Mouse (Mus musculus): ENCODE results near the gene Snca. TPM values are rescaled to one million over a fixed set of nuclear protein-coding genes. Genes with fewer than 3 reads are reported as not detected.
"Not testable (repeated sequence)": the region's sequence is repeated elsewhere in the genome, so short reads cannot be mapped to it uniquely, and the experiment has no call there.

Snca gene
- total RNA-seq, 2 experiments from 2014 or later = 0.55 to 1.3 TPM

- no peak for ATAC-seq (ENCODE audit: poor library complexity, severe bottlenecking)
Observed at GRCm38 (mm10) chr6:60724110-60724829, 105.4 kb downstream of the Snca start.

GRCm38 (mm10) chr6:60717566-60717965 lies 112.1 kb downstream of the Snca start:
- no peak for ATAC-seq (ENCODE audit: poor library complexity, severe bottlenecking)

- no peak for ATAC-seq (ENCODE audit: poor library complexity, severe bottlenecking)
Observed at GRCm38 (mm10) chr6:60709997-60710471, 119.6 kb downstream of the Snca start.

- no peak for ATAC-seq (ENCODE audit: poor library complexity, severe bottlenecking)
Observed at GRCm38 (mm10) chr6:60698072-60698471, 131.6 kb downstream of the Snca start.

GRCm38 (mm10) chr6:60687048-60687447 lies 142.6 kb downstream of the Snca start:
- not testable (repeated sequence) for ATAC-seq (ENCODE audit: poor library complexity, severe bottlenecking)

GRCm38 (mm10) chr6:60682233-60682632 lies 147.4 kb downstream of the Snca start:
- no peak for ATAC-seq (ENCODE audit: poor library complexity, severe bottlenecking)

Other genes with a start within 250 kb of the Snca start
- gene Mmrn1, start 95.1 kb upstream of the Snca start, total RNA-seq (2015) = not detected in 2 replicates
- not detected in 2 replicates for gene Mmrn1, start 95.1 kb upstream of the Snca start, total RNA-seq (2017)

All from megakaryocyte, adult 5-6 weeks (primary cell).